Comparison of ENCODE assay signal across 24 mouse cellular contexts in the genomic region with DNA sequence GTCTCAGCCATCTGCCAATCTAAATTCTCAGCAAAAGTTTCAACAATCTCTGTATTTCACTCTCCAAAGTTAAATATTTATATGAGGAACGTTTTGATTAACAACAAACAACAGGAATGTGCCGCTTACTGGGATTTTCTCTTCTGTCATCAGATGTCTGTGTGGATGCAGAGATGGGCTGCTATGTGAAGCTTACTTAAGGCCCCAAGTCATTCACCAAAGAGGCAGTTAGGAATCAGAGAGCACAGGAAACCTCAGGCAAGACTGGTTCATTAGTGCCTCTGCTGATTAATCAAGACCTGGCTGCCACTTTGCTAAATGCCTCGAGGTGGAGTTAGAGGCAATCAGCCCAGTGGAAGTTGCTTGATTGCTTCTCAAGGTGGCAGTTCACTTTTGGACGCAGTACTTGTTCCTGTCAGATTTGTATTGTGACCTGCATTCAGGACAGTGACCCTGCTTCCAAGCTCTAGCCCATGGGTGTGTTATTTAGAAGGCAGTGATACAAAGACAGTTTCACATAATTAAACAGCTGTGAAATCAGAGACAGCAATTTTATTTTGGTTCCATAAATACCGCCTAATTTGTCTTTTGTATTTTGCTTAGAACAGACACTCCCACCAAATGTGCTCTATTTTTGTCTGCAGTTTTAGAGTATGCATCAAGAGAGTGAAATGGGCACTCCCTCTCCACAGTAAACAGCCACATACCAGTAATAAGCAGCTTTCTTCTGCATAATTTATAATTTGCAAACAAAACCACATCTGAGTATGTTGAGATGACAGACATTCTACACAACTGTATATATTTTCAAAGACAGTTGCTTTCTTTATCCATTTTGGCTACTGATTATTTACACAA.
DNase-seq lines count a peak whose midpoint lies in the region; ATAC-seq and TF ChIP-seq lines count a peak whose summit lies in the region.
"Had no signal": no experiment of that assay in that cellular context is flagged by ENCODE, and none has a peak within 500 bp of the region (broad histone marks: within the 10 kb centered on the region; RNA-seq: fewer than 3 reads in every experiment).

No protein-coding gene starts in this region.

- no peaks in the 10 kb centered on the region for H3K27me3 ChIP-seq in lung, embryonic 16.5 days (ENCODE audit: control insufficient read depth, insufficient read depth, low read depth, low read length)
- H3K27me3 ChIP-seq in forebrain, postnatal 0 days (ENCODE audit: insufficient read depth, low read length): no peaks in the 10 kb centered on the region
- H3K27me3 ChIP-seq: embryonic facial prominence, embryonic 13.5 days; neural tube, embryonic 13.5 days had no signal

- intact Hi-C loops in heart, postnatal 14 days (cut with DNase I): no loop called here

- TF ChIP-seq POLR2A in lung, adult 2 months (IDR thresholded peaks at IDR 0.05; ENCODE audit: borderline replicate concordance, extremely low read depth, low read depth, low read length): no peak
- no peak for TF ChIP-seq POLR2A in brain, embryonic 14.5 days (IDR thresholded peaks at IDR 0.05; ENCODE audit: borderline replicate concordance, extremely low read depth, insufficient read depth, insufficient read length, poor library complexity, severe bottlenecking)

- H3K9ac ChIP-seq in lung, embryonic 16.5 days (ENCODE audit: low read length): no peak overlapping the region
- H3K9ac ChIP-seq in forebrain, postnatal 0 days: no peak overlapping the region
- H3K9ac ChIP-seq: embryonic facial prominence, embryonic 13.5 days; hindbrain, embryonic 14.5 days; liver, embryonic 14.5 days; neural tube, embryonic 13.5 days had no signal

- 0 out of 2 replicates have a peak, but pooled peaks cover 3% of the 10 kb centered on the region for H3K4me1 ChIP-seq in lung, embryonic 16.5 days (replicated peaks; ENCODE audit: control insufficient read depth, insufficient read depth, low read length)
- no peaks in the 10 kb centered on the region for H3K4me1 ChIP-seq in lung, adult 2 months (ENCODE audit: control insufficient read depth, insufficient read depth, low read length)
- H3K4me1 ChIP-seq in forebrain, postnatal 0 days (ENCODE audit: insufficient read depth): no peaks in the 10 kb centered on the region
- H3K4me1 ChIP-seq: embryonic facial prominence, embryonic 13.5 days had no signal

- H3K36me3 ChIP-seq in lung, embryonic 16.5 days (ENCODE audit: control insufficient read depth, insufficient read depth, low read length): no peaks in the 10 kb centered on the region
- H3K36me3 ChIP-seq in forebrain, postnatal 0 days (ENCODE audit: insufficient read depth): no peaks in the 10 kb centered on the region
- H3K36me3 ChIP-seq: embryonic facial prominence, embryonic 13.5 days; neural tube, embryonic 13.5 days had no signal

- H3K27ac ChIP-seq in lung, embryonic 16.5 days (ENCODE audit: low read length): no peak overlapping the region
- no peak overlapping the region for H3K27ac ChIP-seq in forebrain, postnatal 0 days (ENCODE audit: low read depth, low read length)
- H3K27ac ChIP-seq: embryonic facial prominence, embryonic 13.5 days; hindbrain, embryonic 14.5 days; liver, embryonic 14.5 days; neural tube, embryonic 13.5 days had no signal

- DNase-seq in heart, adult 11 months: peak; percentile 88
- DNase-seq in heart, postnatal 14 days: no peak
- DNase-seq in lung, adult 2 months: no peak
- DNase-seq in brain, embryonic 14.5 days (ENCODE audit: low read depth): peak; percentile 45
- DNase-seq in forebrain, postnatal 0 days: no peak
- no peak for DNase-seq in frontal cortex, postnatal 14 days (ENCODE audit: low spot score in 2 of 2)
- no peak for DNase-seq in urinary bladder, adult 2 months (ENCODE audit: low spot score)
- DNase-seq: B cell, adult 2 months; cerebellum, adult 11 months; cerebellum, adult 9-10 months; heart, postnatal 4 days; kidney, adult 11 months; kidney, postnatal 14 days; layer of hippocampus, adult 9-11 months; liver; right cerebral cortex, postnatal 14 days had no signal

- H3K9me3 ChIP-seq in lung, embryonic 16.5 days (ENCODE audit: control insufficient read depth, low read length): no peaks in the 10 kb centered on the region
- no peaks in the 10 kb centered on the region for H3K9me3 ChIP-seq in forebrain, postnatal 0 days (ENCODE audit: low read length)
- H3K9me3 ChIP-seq: embryonic facial prominence, embryonic 13.5 days; neural tube, embryonic 13.5 days had no signal

- ATAC-seq in lung, embryonic 16.5 days (ENCODE audit: low read depth): peak; percentile 71; the same call in 1 of the 2 replicates
- peak; percentile 34 for ATAC-seq in forebrain, postnatal 0 days
- ATAC-seq: inflammation-experienced regulatory T-cells, adult 6 months had no signal

- no peak overlapping the region for H3K4me2 ChIP-seq in lung, embryonic 16.5 days (ENCODE audit: low read depth, low read length)
- H3K4me2 ChIP-seq in forebrain, postnatal 0 days (ENCODE audit: low read depth): no peak overlapping the region
- H3K4me2 ChIP-seq: embryonic facial prominence, embryonic 13.5 days; heart, embryonic 11.5 days; hindbrain, embryonic 14.5 days; midbrain, embryonic 11.5 days; neural tube, embryonic 13.5 days had no signal

- WGBS in lung, embryonic 16.5 days: 42% methylated on average over 5 of the region's 5 CpGs
- WGBS in lung, adult 2 months: 43% methylated on average over 5 of the region's 5 CpGs
- WGBS in forebrain, postnatal 0 days: 42% methylated on average over 5 of the region's 5 CpGs

- TF ChIP-seq CTCF in lung, adult 2 months (IDR thresholded peaks at IDR 0.05; ENCODE audit: insufficient read depth, low read length): no peak
- no peak for TF ChIP-seq CTCF in brain, embryonic 14.5 days (IDR thresholded peaks at IDR 0.05; ENCODE audit: borderline replicate concordance, extremely low read depth, insufficient read depth, insufficient read length)
- no peak for TF ChIP-seq CTCF in forebrain, postnatal 0 days (IDR thresholded peaks at IDR 0.05; ENCODE audit: low read depth)

- no peak overlapping the region for H3K4me3 ChIP-seq in lung, embryonic 16.5 days (ENCODE audit: low read length)
- H3K4me3 ChIP-seq in lung, adult 2 months (replicated peaks; ENCODE audit: extremely low read depth, low read depth, low read length): no peak overlapping the region
- H3K4me3 ChIP-seq in forebrain, postnatal 0 days (ENCODE audit: low read depth, low read length): no peak overlapping the region
- H3K4me3 ChIP-seq: embryonic facial prominence, embryonic 13.5 days; neural tube, embryonic 13.5 days had no signal

Comparison
In these comparisons a context has a peak if more than half of its experiments do, and no peak if none do; other contexts are left out.
1. DNase-seq: peak in heart, adult 11 months (single experiment) and brain, embryonic 14.5 days (single experiment); none in heart, postnatal 14 days (0 of 2), lung, adult 2 months (single experiment), forebrain, postnatal 0 days (single experiment), frontal cortex, postnatal 14 days (0 of 2) and urinary bladder, adult 2 months (single experiment).